Mouse (Mus musculus): ENCODE measurements around the gene Vps8. TPM values are rescaled to one million over a fixed set of nuclear protein-coding genes. Genes with fewer than 3 reads are reported as not detected.
A peak's percentile ranks its signal among the peaks of the same experiment; 100 is the strongest.

The Vps8 gene
- polyA plus RNA-seq, 2 experiments: 11.0 to 15.2 TPM

DNA sequence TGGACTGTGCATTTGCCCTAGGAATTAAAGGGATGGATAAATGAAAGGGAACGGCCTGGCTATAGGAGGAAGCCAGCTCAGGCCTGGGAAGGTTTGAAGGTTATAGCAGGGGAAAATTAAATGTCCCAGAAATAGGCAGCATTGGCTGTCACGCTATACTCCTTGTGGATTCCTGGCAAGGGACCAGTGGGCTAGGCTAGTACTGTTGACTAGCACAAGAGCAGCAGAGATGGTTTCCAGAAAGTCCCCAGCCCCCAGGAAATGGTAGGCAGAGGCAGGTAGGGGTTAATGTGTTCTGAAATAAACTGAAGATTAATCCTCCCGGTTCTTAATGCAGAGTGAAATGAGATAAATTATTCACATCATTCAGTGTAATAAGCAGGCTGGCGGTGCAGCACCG is 25.2 kb upstream of the Vps8 start:
- Histone ChIP-seq H3K27ac (replicated peaks; ENCODE audit: low read depth, low read length) (no peak overlapping the region), H3K4me3 (replicated peaks; ENCODE audit: low read length) (no peak overlapping the region), H3K4me2 (replicated peaks; ENCODE audit: low read depth, low read length, severe bottlenecking) (no peak overlapping the region), H3K27me3 (ENCODE audit: control insufficient read depth, insufficient read depth, low read length) (no peaks in the 10 kb centered on the region), H3K36me3 (ENCODE audit: control insufficient read depth, insufficient read depth, low read length) (no peaks in the 10 kb centered on the region), H3K9me3 (ENCODE audit: control insufficient read depth, low read length) (no peaks in the 10 kb centered on the region), H3K9ac (ENCODE audit: low read depth, low read length, severe bottlenecking) (no peak overlapping the region), H3K4me1 (ENCODE audit: control insufficient read depth, insufficient read depth, low read length) (peaks cover 18% of the 10 kb centered on the region)
- no peak for TF ChIP-seq POLR2A (IDR thresholded peaks at IDR 0.05; ENCODE audit: borderline replicate concordance, extremely low read depth, insufficient read depth, insufficient read length)
- no peak for ATAC-seq (ENCODE audit: low FRiP score, low read depth)
- WGBS: 61% methylated on average over 5 of the region's 5 CpGs
- no peak for DNase-seq (ENCODE audit: low spot score)

DNA sequence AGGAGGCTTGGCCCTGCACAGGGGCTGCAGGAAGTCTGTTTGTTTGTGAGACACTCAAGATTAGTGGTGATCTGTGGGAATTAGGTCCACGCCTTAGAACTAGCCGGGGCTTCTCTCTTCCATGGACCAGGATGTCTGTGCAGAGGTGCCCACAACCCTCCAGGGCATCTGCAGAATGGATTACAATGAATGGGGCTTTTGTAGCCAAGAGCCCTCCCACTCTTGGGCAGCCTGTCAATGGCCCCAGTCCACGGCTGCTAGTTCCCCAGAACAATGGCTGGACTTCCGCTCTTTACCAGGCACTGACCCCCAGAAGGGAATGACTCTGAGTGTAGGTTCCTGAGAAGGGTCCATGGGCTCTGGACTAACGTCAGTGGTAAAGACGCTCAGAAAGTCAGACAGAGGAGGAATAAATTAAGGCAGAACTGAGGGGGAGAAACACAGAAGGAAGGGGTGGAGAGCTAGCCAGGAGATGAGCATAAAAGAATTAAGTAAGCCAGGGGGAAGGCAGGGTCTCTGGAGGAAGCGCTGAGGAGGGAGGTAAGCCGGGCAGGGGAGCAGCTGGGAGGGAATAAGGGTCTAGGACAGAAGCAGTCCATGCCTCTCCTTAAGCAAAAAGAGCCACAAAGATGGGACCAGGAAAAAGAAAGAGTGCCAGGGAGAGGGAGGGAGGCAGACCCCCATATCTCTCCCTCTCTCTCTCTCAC is 24.4 kb upstream of the Vps8 start:
- Histone ChIP-seq H3K27ac (replicated peaks; ENCODE audit: low read depth, low read length) (no peak overlapping the region), H3K27me3 (ENCODE audit: control insufficient read depth, insufficient read depth, low read length) (no peaks in the 10 kb centered on the region), H3K36me3 (ENCODE audit: control insufficient read depth, insufficient read depth, low read length) (no peaks in the 10 kb centered on the region), H3K4me3 (replicated peaks; ENCODE audit: low read length) (no peak overlapping the region), H3K9ac (ENCODE audit: low read depth, low read length, severe bottlenecking) (peak overlapping the region; percentile 32; the same call in 1 of the 2 replicates), H3K4me2 (replicated peaks; ENCODE audit: low read depth, low read length, severe bottlenecking) (no peak overlapping the region), H3K9me3 (ENCODE audit: control insufficient read depth, low read length) (no peaks in the 10 kb centered on the region), H3K4me1 (ENCODE audit: control insufficient read depth, insufficient read depth, low read length) (peaks cover 18% of the 10 kb centered on the region)
- 34% methylated on average over 8 of the region's 8 CpGs for WGBS
- peak; percentile 16 for DNase-seq (ENCODE audit: low spot score)
- no peak for ATAC-seq (ENCODE audit: low FRiP score, low read depth)
- no peak for TF ChIP-seq POLR2A (IDR thresholded peaks at IDR 0.05; ENCODE audit: borderline replicate concordance, extremely low read depth, insufficient read depth, insufficient read length)

DNA sequence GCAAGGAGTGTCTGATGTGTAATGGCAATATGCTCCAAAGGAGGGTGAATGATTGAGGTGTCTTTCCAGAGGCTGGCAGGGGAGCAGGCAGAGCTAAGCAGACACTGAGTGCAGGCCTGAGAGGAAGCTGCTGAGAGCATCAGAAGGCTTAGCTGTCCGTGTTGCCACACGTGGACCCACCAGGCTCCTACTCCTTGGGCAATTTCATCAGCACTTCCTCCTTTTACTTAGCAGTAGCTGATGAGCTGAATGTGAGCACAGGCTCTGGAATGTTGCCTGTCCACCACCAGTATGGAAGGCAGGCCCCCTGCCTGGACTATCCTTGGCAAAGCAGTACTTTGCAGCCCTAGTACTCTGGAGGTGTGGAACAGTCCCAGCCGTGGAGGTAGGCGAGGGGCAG is 23.0 kb upstream of the Vps8 start:
- DNase-seq (ENCODE audit: low spot score) (no peak), ATAC-seq (ENCODE audit: low FRiP score, low read depth) (no peak)
- Histone ChIP-seq H3K36me3 (ENCODE audit: control insufficient read depth, insufficient read depth, low read length) (no peaks in the 10 kb centered on the region), H3K4me3 (replicated peaks; ENCODE audit: low read length) (no peak overlapping the region), H3K27me3 (ENCODE audit: control insufficient read depth, insufficient read depth, low read length) (no peaks in the 10 kb centered on the region), H3K4me2 (replicated peaks; ENCODE audit: low read depth, low read length, severe bottlenecking) (no peak overlapping the region), H3K27ac (replicated peaks; ENCODE audit: low read depth, low read length) (no peak overlapping the region), H3K4me1 (ENCODE audit: control insufficient read depth, insufficient read depth, low read length) (peaks cover 21% of the 10 kb centered on the region), H3K9me3 (ENCODE audit: control insufficient read depth, low read length) (no peaks in the 10 kb centered on the region), H3K9ac (ENCODE audit: low read depth, low read length, severe bottlenecking) (no peak overlapping the region)
- no peak for TF ChIP-seq POLR2A (IDR thresholded peaks at IDR 0.05; ENCODE audit: borderline replicate concordance, extremely low read depth, insufficient read depth, insufficient read length)
- 75% methylated on average over 4 of the region's 4 CpGs for WGBS

DNA sequence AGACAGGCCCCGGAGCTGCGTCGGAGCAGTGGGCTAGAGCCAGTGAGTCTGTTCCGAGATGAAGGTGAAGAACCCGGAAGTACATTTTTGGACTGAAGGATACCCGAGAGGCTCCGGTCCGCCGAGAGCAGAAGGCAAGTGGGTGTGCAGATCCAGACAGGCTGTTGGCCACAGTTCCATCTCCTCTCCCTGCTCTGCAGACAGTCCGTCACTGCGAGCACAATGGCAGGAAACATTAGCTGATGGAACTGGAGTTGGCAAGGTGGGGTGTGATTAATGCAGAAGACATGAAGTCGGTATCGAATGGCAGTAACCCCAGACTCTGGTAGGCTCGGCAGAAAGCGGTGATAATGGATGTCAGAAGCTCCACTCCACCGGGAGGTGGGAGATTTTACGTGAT is 20.9 kb upstream of the Vps8 start:
- no peak overlapping the region for H3K9ac ChIP-seq (ENCODE audit: low read depth, low read length, severe bottlenecking)
- H3K9me3 ChIP-seq (ENCODE audit: control insufficient read depth, low read length): no peaks in the 10 kb centered on the region
- no peaks in the 10 kb centered on the region for H3K36me3 ChIP-seq (ENCODE audit: control insufficient read depth, insufficient read depth, low read length)
- 50% methylated on average over 17 of the region's 17 CpGs for WGBS
- no peak for TF ChIP-seq POLR2A (IDR thresholded peaks at IDR 0.05; ENCODE audit: borderline replicate concordance, extremely low read depth, insufficient read depth, insufficient read length)
- H3K27me3 ChIP-seq (ENCODE audit: control insufficient read depth, insufficient read depth, low read length): no peaks in the 10 kb centered on the region
- ATAC-seq (ENCODE audit: low FRiP score, low read depth): no peak
- H3K4me1 ChIP-seq (ENCODE audit: control insufficient read depth, insufficient read depth, low read length): peaks cover 31% of the 10 kb centered on the region
- no peak overlapping the region for H3K4me2 ChIP-seq (replicated peaks; ENCODE audit: low read depth, low read length, severe bottlenecking)
- DNase-seq (ENCODE audit: low spot score): no peak
- no peak overlapping the region for H3K27ac ChIP-seq (replicated peaks; ENCODE audit: low read depth, low read length)
- H3K4me3 ChIP-seq (replicated peaks; ENCODE audit: low read length): no peak overlapping the region

DNA sequence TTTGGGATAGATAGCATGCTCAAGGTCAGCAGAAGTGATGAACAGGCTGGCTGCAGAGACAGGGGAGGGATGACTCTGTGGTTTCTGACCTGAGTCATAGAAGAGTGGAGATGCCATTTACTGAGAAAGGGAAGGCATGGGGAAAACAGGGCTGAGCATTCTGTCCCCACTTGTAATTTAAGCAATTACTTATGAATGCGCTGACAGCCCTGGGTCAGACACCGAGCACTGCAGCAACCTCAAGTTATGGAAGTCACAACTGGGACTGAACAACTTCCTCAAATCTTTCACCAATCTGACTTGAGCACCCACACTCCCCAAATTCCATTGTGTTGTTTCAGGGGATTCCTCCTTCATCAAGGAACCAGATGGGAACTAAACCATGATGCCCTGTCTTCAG is 19.5 kb upstream of the Vps8 start:
- Histone ChIP-seq H3K27ac (replicated peaks; ENCODE audit: low read depth, low read length) (no peak overlapping the region), H3K4me1 (ENCODE audit: control insufficient read depth, insufficient read depth, low read length) (peaks cover 25% of the 10 kb centered on the region), H3K4me3 (replicated peaks; ENCODE audit: low read length) (no peak overlapping the region), H3K27me3 (ENCODE audit: control insufficient read depth, insufficient read depth, low read length) (no peaks in the 10 kb centered on the region), H3K36me3 (ENCODE audit: control insufficient read depth, insufficient read depth, low read length) (no peaks in the 10 kb centered on the region), H3K4me2 (replicated peaks; ENCODE audit: low read depth, low read length, severe bottlenecking) (no peak overlapping the region), H3K9me3 (ENCODE audit: control insufficient read depth, low read length) (no peaks in the 10 kb centered on the region), H3K9ac (ENCODE audit: low read depth, low read length, severe bottlenecking) (no peak overlapping the region)
- no peak for TF ChIP-seq POLR2A (IDR thresholded peaks at IDR 0.05; ENCODE audit: borderline replicate concordance, extremely low read depth, insufficient read depth, insufficient read length)
- no peak for DNase-seq (ENCODE audit: low spot score)
- 57% methylated on average over 2 of the region's 2 CpGs for WGBS
- ATAC-seq (ENCODE audit: low FRiP score, low read depth): no peak
